Mouse (Mus musculus): Measurements from ENCODE around the gene Olfr1404. TPM values are rescaled to one million over a fixed set of nuclear protein-coding genes. Genes with fewer than 3 reads are reported as not detected.

Olfr1404 gene
- polyA plus RNA-seq, 1 experiment from 2014 or later = not detected

DNA sequence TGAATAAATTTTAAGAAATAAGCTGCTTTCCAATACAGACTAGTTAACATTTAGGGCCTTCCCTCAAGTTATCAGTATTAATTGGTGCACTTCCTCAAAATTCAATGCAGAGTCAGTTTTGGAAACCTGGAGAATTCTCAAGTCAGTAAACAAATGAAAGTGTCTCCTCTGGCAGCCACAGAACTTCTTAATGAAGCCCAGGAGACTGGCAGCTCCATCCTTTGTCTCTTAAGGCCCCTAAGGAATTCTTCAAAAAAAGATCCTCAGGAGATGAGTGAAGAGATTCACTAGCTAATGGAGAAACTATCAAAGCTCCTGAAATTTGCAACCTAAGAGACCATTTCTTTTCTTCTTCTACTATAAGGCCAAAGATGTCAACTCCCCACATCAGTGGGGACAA is 53.5 kb downstream of the Olfr1404 start, which contains the start of gene Olfr418:
TSS of gene Olfr418 (plus strand) at position 301 of the 400 bp plus-strand sequence.
- H3K36me3 ChIP-seq (ENCODE audit: control insufficient read depth, insufficient read depth, low read length) = no peaks in the 10 kb centered on the region
- H3K4me1 ChIP-seq (ENCODE audit: control insufficient read depth, insufficient read depth, low read length) = no peaks in the 10 kb centered on the region
- no peak for ATAC-seq
- H3K9me3 ChIP-seq (ENCODE audit: control insufficient read depth, low read length) = no peaks in the 10 kb centered on the region
- H3K4me3 ChIP-seq (ENCODE audit: low read length) = no peak within 1 kb of the TSS
- no peak within 1 kb of the TSS for H3K9ac ChIP-seq (ENCODE audit: low read depth, low read length)
- no peak within 1 kb of the TSS for H3K4me2 ChIP-seq (ENCODE audit: low read depth, low read length)
- no peak within 1 kb of the TSS for H3K27ac ChIP-seq (ENCODE audit: low read length)
- no peaks in the 10 kb centered on the region for H3K27me3 ChIP-seq (replicated peaks; ENCODE audit: control insufficient read depth, insufficient read depth, low read length)

Other genes with a start within 250 kb of the Olfr1404 start
- not detected in 2 replicates for gene Olfr1408, start 75.0 kb upstream of the Olfr1404 start, polyA plus RNA-seq (2015; fragmentation: Nextera tagmentation; extraction: Ambion mirVana)
- not detected in 2 replicates for gene Olfr1406, start 21.8 kb upstream of the Olfr1404 start, polyA plus RNA-seq (2015; fragmentation: Nextera tagmentation; extraction: Ambion mirVana)
- gene Olfr218, start 14.6 kb upstream of the Olfr1404 start, polyA plus RNA-seq (2015; fragmentation: Nextera tagmentation; extraction: Ambion mirVana) = not detected in 2 replicates
- gene Fcer1a, start 14.8 kb downstream of the Olfr1404 start, polyA plus RNA-seq (2015; fragmentation: Nextera tagmentation; extraction: Ambion mirVana) = 0.13 TPM in 1 of 2 replicates, not detected in the other
- not detected in 2 replicates for gene Olfr418, start 53.6 kb downstream of the Olfr1404 start, polyA plus RNA-seq (2015; fragmentation: Nextera tagmentation; extraction: Ambion mirVana)
- not detected in 2 replicates for gene Mptx2, start 65.4 kb downstream of the Olfr1404 start, polyA plus RNA-seq (2015; fragmentation: Nextera tagmentation; extraction: Ambion mirVana)
- gene Ackr1, start 121.4 kb downstream of the Olfr1404 start, polyA plus RNA-seq (2015; fragmentation: Nextera tagmentation; extraction: Ambion mirVana) = 1.4 and 2.3 TPM in 2 replicates
- gene Aim2, start 138.5 kb downstream of the Olfr1404 start, polyA plus RNA-seq (2015; fragmentation: Nextera tagmentation; extraction: Ambion mirVana) = 3.9 and 5.3 TPM in 2 replicates
- 1.8 and 2.0 TPM in 2 replicates for gene Cadm3, start 155.3 kb downstream of the Olfr1404 start, polyA plus RNA-seq (2015; fragmentation: Nextera tagmentation; extraction: Ambion mirVana)